Mouse (Mus musculus) layer of hippocampus, adult 18-20 months (tissue): ENCODE data around the gene Atp6v0e2. TPM values are rescaled to one million over a fixed set of nuclear protein-coding genes. Genes with fewer than 3 reads are reported as not detected.
"Not testable (repeated sequence)": the region's sequence is repeated elsewhere in the genome, so short reads cannot be mapped to it uniquely, and the experiment has no call there.

Source experiments
- DNase-seq, 2 experiments: peaks; one replicate each; pipeline ENCODE4 v3.0.0; 2022; ENCODE audit warnings: low spot score in 2 of 2
- long read RNA-seq: library from polyadenylated mRNA; stranded (forward); transcript quantifications from one replicate; pipeline ENCODE4 v2.0.0, GENCODE M21; 2021
- total RNA-seq, 2 experiments: library from RNA; stranded (reverse); gene quantifications; 2 replicates each; pipeline ENCODE4 v1.2.3; 2021

Atp6v0e2 gene
- total RNA-seq: 100 to 1,000 TPM; 440 to 446 TPM
- long read RNA-seq, transcript Atp6v0e2-202 (3 exons, 1,612 nt): minor isoform, 8 of 448 reads
- long read RNA-seq, transcript Atp6v0e2-201 (4 exons, 1,789 nt): major isoform, 413 of 448 reads
- long read RNA-seq, partial matches to known transcripts: 23 of 448 reads
- long read RNA-seq, other reads (novel, unspliced or antisense): 4 of 448 reads

DNA sequence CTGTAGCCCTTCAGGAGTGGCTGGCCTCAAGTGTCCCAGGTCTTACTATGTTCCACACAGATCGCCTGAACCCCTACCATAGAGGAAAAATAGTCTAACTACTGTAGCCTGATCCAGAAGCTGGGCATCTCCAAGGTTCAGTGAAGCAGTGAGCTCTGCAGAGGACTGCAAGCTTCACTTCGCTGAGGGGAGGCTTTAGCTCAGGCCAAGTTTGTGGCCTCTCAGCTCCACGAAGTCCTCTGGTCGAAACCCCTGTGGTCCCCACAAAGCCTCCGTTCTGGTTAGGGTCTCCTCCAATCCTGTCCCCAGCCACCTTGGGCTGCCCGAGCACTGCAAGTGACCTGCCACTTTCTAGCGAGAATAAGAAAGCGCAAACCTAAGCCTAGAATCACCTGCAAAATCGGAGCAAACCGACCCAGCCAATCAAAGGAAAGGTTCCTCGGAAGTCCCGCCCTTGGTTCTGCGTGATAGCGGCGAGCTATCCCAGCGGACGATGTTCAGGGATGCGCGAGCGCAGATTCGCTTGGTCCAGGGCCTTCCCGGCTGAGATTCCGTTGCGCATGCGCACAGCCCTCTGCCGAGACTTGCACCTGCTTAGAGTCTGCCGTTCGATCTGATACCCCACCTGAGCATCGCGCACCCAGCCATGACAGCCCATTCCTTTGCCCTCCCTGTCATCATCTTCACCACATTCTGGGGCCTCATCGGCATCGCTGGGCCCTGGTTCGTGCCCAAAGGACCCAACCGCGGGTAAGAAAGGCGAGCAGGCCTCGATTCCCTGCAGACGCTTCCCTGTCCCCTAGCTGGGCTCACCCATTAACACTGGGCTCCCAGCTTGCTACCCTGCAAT lies at the start of gene Atp6v0e2:
Gene Atp6v0e2, plus strand, starts transcription at position 511 of the 850 bp plus-strand sequence.
- peak; percentile 89 to 93 for DNase-seq

DNA sequence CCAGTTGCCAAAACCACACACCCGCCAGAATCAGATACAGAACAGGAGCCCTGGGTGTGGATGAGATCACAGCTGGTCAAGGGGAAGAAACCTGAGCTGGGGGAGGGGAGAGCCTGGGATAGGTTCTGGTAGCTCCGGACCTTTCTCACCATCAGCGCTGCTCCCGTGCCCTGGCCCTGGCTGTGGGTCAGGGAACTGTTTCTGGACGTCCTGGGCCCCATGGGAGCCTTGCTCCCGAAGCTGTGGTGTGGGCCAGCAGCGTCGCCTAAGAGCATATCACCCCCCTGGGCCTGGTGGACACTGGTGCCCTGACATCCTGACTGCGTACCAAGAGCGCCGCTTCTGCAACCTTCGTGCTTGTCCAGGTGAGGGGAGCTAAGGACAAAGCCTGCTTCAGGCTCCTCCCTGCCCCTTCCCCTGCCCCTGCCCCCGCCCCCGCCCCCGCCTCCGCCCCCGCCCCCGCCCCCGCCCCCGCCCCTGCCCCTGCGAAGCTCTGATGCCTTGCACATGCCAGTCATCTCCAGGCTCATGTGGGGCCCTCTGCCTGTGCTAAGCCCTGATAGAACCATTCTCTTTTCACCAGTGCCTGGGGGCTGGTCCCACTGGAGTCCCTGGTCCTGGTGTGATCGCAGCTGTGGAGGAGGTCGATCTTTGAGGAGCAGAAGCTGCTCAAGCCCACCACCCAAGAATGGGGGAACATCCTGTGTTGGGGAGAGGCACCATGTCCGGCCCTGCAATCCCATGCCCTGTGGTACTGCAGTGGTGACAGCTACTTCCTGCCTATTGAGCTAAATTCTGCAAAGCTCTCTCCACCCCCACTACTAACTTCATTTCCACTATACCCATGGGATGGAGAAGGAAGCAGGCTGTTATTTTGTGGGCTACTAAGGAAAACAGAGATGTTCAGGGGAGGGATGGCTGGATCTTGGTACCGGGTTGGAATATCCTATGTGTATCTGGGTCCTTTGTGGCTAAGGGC lies 49.4 kb upstream of the Atp6v0e2 start:
- DNase-seq: no peak

DNA sequence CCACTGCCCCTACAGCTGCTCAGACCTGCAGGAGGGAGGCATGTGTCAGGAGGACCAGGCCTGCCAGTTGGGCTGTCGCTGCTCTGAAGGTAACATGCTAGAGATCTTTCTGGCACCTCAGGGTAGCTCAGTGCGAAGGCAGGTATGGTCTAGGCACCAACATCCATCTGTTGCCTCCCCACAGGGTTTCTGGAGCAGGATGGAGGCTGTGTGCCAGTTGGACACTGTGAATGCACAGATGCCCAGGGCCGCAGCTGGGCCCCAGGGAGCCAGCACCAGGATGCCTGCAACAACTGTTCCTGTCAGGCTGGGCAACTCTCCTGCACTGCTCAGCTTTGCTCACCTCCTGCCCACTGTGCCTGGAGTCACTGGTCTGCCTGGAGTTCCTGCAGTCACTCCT lies 47.7 kb upstream of the Atp6v0e2 start:
- DNase-seq: no peak

DNA sequence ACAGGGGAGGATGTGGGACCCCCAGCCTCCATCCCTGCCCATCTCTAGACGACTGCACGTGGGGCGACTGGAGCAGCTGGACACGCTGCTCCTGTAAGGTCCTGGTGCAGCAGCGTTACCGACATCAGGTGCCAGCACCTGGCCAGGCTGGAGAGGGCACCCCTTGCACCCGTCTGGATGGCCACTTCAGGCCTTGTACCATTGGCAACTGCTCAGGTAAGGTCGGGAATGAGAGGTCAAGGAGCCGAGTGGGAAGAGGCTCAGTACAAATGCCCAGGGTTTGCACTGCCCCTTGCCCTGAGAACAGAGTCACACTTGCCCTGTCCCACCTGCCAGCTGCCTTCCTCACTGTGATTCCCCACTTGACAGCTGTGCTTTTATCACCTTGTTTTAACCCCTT lies 46.1 kb upstream of the Atp6v0e2 start:
- no peak for DNase-seq

DNA sequence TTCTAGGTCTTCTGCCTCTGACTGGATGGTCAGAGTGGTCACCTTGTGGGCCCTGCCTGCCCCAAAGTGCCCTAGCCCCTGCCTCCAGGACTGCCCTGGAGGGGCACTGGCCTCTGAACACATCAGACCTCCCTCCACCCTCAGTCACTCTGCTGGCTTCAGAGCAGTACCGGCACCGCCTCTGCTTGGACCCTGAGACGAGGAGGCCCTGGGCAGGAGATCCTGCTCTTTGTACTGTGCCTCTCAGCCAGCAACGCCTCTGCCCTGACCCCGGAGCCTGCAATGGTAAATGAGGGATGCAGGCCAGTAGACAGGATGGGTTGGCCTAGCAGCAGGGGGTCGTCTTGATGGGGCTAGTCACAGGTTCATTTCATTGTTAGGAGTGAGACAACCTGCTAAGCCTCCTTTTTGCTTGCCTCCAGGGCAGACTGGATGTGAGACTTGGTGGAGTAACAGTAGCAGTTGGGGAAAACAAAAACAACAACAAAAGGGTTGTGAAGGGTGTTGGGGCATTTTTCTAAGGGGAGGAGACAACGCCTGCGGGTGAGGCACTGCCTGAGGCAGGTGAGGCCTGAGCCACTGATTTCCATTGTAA lies 44.2 kb upstream of the Atp6v0e2 start:
- no peak for DNase-seq

DNA sequence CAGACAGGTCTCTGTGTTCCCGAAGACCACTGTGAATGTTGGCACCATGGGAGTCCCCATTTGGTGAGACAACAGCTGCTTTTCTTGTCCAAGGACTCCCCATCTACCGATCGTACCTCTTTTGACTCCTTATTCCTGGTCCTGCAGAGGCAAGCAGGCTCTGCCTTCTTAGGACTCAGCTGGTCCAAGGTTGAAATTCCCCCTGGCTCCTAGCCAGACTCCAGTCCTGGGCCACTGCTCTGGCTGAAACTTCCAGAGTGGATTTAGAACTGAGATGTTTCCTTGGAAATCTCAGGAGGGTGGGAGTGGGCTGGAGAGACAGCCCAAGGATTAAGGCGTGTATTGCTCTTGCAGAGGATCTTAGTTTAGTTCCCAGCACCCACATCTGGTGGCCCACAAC lies 39.9 kb upstream of the Atp6v0e2 start:
- DNase-seq: no peak

DNA sequence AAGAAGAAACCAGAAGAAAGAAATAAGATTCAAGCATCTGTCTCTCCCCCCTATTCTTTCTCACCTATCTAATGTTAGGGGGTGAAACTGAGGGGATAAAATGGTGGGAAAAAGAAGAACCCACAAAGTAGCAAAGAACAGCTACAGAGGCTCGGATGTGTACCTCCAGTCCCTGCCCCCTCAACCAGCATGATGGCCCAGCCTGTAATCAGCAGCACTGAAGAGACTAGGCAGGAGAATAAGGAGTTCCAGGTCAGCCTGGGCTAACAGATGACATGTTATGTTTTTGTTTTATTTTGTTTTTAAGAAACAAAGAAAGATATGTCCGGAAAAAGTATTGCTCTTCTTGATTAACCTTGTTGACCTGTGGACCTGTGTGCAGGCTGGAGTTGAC lies 33.6 kb upstream of the Atp6v0e2 start:
- DNase-seq: no peak

DNA sequence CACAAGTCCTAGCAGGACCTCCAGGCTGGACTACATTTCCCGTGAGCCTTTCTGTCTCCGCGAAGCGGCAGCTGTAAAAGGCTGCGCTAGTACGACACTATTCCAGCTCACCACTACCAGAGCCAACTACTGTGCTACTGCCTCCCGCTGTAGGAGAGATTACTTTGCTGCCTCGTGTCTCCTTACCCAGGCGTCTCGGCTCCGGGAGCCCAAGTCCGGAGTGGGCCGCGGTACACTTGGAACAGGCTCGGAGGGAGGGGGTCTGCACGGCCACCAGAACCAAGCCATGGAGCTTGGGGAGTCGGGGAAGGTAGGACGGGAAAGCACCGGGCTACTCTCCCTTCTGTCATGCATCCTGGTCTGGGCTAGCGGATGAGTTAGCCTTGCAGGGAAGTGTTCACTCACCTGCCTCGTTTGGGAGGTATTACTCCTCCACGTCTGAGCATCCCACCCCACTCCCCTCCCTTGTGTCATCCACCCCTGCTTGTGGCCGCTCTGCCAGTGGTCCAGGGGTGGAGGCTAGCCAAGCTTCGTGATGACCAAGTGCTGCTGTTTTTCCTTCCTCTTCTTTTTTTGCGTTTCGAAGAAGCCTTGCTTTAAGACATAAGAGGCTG lies 33.1 kb upstream of the Atp6v0e2 start:
- DNase-seq: peak; percentile 75 to 87

DNA sequence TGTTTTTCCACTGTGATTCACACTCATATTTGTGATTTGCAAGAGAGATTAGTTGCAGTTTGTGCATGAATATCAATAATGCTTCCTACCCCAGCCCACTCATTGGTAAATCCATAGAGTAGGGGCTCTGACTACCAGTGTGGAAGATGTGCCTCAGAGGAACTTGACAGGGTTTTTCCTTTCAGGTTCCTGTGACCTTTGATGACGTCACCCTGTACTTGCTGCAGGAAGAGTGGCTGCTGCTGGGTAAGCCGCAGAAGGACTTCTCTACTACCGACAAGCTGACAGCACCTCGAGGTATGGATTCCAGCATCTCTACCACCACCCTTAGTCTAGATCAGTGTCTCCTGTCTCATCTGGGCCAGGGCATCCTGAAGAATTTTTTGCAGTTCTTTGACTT lies 29.3 kb upstream of the Atp6v0e2 start:
- DNase-seq: no peak

DNA sequence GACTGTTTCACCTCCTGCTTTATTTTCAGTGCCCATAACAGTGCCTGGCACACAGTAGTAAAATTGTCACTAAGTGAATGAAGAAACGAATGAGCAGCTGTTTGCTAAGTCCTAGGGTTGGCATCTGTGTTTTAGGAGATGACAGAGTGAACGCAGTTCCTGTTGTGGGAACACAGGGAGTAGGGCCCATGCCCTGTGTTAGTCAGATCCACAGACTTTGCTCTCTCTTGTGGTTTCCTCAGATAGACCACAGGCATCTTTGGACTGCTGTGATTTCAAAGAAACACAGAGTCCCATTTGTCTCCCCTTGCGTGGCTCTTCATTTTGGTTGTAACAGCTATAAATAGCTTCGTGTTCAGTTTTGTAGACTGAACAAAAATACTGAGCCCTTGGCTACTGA lies 27.0 kb upstream of the Atp6v0e2 start:
- DNase-seq: no peak

DNA sequence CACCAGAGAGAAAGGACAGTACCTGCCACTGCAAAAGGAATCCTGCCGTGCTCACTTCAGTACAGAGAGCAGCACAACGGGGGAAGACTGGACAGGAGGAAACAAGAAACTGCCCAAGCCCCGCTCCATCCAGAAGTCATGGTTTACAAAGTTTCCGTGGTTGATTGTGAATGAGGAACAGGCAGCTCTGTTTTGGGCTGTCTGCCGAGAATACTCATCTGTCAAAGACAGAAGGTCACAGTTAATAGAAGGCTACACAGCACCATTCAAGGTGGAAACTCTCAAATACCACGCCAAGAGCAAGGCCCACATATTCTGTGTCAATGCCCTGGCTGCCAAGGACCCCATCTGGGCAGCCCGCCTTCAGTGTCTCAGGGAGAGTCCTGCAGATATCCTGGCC lies 25.6 kb upstream of the Atp6v0e2 start:
- DNase-seq: no peak

DNA sequence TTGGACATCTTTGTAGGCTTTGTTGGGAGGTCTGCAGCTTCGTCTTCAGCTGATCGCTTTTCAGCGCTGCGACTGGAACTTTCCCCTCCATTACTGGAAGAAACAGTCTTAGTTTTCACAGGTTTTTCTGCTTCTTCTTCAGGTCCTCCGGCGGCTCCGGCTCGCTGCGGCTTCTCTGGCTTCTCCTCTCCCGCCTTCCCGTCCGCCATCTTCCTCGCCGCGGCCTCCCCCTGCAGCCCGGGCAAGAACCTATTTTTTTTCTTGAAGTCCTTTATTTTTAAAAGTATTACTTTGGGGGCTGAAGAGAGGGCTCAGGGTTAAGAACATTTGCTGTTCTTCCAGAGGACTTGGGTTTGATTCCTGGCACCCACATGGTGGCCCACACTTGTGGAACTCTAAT lies 12.5 kb upstream of the Atp6v0e2 start:
- not testable (repeated sequence) for DNase-seq

DNA sequence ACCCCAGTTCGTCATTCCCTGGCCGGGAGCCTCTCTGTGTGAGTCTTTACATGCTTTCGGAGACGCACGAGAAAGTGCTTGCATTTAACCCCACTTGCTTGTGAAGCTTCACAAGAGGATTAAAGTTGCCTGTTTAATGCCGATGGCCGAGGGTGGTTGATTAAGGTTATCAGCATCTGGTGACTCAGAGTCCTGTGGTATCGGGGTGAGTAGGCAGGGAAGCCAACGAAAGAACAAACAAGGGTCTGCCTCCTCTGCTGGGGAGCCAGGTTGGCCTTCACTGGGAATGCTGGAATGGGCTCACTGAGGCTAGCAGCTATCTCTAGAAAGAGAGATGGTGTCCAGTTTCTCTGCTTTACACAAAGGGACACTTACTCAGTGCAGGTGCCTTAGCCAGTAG lies 9.5 kb upstream of the Atp6v0e2 start:
- no peak for DNase-seq

DNA sequence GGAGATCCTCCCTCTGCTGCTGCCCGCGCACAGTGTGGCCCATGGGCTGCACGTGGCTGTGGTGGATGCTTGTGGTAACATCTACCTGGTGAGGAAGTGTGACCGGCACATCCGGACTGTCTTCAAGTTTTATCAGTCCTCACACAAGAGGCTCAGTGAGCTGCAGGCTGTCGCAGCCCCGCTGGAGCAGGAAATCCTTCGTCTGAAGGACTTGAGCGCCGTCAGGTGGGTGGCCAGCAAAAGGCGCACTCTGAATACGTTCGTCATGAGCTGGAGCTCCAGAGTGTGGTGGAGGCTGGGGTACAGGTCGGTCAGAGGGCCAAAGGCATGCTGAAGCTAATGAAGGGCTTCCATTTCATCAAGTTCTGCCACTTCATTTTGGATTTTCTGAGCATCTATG lies 8.2 kb upstream of the Atp6v0e2 start:
- no peak for DNase-seq

DNA sequence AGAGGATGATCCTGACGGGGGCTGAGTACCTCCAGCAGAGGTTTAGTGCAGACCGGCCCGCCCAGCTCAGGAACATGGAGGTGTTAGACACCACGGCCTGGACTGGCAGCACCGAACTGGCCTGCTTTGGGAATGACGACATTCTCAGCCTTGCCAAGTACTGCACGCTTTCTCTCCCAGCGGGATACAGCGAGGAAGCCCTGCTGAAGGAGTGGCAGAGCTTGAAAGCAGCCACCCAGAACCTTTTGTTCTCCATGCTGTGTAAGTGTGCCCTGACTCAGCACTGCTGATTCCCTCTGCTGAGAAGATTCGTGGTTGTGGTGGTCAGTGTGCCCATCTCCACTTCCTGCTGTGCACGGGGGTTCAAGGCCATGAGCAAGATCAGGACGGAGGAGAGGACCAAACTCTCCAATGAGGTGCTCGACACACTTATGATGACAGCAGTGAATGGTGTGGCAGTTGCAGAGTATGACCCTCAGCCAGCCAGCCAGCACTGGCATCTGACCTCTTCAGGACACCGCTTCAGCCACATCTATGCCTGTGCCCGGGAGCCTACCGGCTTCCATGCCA lies 7.5 kb upstream of the Atp6v0e2 start:
- no peak for DNase-seq

DNA sequence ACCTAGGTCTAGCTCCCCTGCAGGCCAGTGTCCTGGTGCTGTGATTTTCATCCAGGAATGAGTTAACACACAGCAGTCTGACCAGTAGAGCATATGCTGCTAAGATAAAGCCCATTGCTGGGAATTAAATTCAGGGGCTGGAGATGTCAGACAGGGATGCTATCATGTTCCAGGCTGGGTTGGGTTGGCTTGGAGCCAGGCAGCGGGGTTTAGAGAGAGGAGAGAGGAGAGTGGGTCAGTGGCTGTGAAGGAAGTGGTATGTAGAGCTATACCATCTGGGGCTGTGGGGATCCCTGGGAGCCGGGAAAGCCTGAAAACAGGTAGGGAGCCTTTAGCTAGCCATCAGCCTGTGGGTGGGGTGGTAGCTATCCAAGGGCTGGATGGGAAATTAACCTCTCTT lies 6.6 kb upstream of the Atp6v0e2 start:
- DNase-seq: no peak

DNA sequence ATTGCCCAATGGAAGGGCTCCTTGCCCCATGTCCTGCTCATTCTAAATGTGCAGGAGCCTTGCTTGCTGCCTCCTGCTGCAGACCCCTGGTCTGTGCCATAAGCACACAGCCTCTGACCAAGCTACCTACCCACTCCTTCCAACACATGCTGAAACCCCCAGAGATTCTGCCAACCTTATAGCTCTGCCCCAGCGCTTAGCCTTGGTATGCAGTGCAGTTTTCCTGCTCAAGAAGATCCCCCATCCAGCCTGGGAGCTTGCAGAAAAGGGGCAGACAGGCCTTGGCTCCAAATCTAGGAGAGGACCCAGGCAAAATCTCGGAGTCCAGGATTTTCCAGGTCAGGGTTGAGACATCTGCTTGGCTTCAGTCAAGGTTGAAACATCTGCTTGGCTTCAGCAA lies 3.9 kb upstream of the Atp6v0e2 start:
- DNase-seq: no peak

DNA sequence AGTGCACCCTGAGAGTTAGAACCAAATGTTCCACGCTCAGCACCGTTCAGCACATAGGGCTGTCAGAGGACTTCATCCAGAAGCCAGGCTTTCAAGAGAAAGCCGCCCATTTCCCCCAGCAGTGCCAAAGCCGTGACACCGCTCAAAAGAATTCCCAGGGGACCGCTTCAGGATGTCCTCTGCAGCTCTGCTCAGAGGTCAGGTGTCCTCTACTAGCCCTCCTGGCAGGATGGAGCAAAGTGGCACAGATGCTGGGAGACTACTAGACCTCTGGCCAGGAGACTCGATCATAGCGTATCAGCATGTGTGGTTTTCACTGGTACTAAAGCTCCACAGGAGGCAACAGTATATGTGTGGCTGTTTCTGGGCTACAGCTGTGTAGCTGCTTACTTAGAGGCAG lies 2.5 kb upstream of the Atp6v0e2 start:
- DNase-seq: no peak

DNA sequence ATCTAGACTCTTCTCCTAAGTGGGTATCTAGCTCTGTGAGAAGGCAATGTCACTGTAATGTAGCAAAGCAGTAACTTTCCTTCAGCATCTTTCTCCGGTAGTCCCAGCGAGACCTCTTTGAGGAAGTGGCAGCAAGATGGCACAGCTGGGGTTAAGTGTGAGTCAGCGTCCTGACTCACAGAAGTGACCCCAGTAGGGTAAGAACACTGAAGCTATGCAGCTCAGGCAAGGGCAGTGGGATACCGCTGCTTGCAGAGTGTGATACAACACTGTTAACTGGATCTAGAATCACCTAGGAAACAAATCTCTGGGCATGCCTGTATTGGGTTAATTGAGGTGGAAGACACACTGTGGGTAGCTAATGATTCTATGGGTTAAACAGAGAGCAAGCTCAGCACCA lies 1.3 kb upstream of the Atp6v0e2 start:
- DNase-seq: no peak
